Mouse (Mus musculus): ENCODE measurements around the gene Fn3k.

DNA sequence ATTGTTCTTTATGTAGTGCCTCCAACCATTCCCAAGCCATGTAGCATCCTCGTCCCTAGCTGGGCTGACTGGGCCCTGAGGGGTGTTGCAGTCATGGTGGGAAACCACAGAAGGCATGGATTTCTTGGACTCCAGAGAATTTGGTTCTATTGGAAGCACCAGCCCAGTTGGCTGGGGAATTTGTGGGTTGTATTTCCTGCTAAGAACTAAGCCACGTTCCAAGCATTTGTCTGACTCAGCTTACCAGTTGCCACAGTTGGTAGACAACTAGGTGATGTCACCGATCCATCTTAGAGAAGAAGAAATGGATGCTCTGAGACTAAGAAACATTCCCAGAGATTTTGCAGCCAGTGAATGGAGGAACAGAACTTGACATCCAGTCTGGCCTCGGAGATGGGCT is 6.9 kb downstream of the Fn3k start:
- TF ChIP-seq ZC3H11A (IDR thresholded peaks at IDR 0.05; ENCODE audit: borderline replicate concordance, low read depth, low read length): no peak
- TF ChIP-seq HCFC1 (IDR thresholded peaks at IDR 0.05; ENCODE audit: borderline replicate concordance, insufficient read depth, low read length): no peak
- TF ChIP-seq ZNF384 (IDR thresholded peaks at IDR 0.05; ENCODE audit: low read depth, low read length): no peak
